Mouse (Mus musculus): ENCODE data around the gene Gstt2.

GRCm38 (mm10) chr10:75823782-75824181 lies 13.4 kb downstream of the Gstt2 start:
- TF ChIP-seq POLR2A (IDR thresholded peaks at IDR 0.05; ENCODE audit: insufficient read depth, low read length) = no peak
- no peak for TF ChIP-seq CTCF (IDR thresholded peaks at IDR 0.05; ENCODE audit: low read depth, low read length)

Measured in ES-Bruce4 (cell line).